Mouse (Mus musculus) thymus, postnatal 36 days (tissue): ENCODE measurements at regions not wholly inside any gene's neighbourhood (a gene's known extent, or its start where the extent isn't known, plus 50 kb on each side); places are given as distances from the start of the nearest gene placed in this dataset.
A peak's percentile ranks its signal among the peaks of the same experiment; 100 is the strongest.

Experiments used
- DNase-seq, 2 experiments: peaks; one replicate each; pipeline ENCODE4 v3.0.0; 2022; ENCODE audit warnings: mixed read lengths in 2 of 2

DNA sequence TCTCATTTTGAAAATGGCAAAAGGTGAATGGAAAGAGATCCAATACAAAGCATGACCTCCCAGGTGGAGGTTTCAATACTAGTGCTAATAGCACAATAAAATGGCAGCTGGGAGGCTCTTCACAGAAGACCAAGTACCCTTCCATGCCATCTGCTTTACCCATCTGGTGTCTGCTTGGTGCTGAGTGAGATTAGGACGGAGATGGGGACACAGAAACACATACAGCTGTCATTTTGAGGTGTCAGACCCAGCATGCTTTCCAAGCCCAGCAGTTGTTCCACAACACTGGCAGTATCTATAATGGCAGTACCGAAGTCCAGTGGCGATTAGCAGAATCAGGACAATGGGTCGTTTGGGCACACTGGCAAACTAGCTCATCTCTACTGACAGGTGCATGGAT, 118.9 kb upstream of the 1700064H15Rik start:
- DNase-seq, result no peak

DNA sequence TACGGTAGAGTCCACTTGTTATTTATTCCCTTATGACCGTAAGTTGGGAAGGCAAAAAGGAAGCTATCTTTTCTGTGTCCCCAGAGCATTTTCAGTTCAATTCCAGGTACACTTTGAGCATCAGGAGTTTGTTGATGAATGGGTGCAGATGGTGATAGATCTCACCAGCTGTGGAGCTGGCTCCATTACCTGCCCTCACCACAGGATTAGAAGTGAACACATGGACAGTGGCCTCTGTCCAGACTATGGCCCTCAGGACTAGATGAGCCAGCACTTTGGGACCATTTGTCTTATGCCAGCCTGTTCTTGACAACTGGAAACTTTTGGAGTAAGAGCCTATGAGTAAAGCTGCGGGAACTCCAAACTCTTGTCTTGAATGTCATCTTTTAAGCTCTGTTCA, 123.5 kb upstream of the 1700064H15Rik start:
- DNase-seq, result no peak

DNA sequence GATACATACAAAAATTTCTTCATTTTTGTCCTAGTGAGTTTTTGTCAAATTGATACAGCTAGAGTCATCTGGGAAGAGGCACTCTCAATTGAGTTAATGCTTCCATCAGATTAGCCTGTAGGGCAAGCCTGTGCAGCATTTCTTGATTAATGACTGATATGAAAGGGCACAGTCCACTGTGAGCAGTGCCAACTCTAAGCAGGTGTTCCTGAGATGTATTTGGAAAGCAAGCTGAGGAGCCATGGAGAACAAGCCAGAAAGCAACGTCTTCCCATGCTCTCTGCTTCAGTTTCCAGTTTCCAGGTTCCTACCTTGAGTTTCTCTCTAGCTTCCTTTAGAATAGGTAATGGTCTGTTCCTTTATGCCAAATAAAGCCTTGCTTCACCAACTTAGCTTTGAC, 125.5 kb upstream of the 1700064H15Rik start:
- DNase-seq, result no peak

DNA sequence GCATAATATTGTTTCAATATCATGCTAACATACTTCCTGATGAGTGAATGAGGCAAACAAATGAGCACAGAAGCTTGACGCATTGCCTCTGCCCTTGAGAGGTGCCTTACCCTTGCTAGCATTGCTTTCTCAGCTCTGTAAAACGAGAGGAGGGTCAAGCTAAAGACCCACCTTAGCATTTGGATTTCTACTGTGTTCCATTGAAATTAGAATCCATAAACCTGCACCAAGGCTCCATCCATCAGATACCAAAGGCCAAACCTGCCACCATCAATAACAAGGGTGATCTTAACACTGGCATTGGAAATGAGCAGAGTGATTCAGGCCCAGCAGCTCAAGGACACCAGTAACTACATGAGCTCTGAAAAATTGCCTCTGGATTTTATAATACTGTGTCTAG, 126.2 kb upstream of the 1700064H15Rik start:
- DNase-seq, result no peak

DNA sequence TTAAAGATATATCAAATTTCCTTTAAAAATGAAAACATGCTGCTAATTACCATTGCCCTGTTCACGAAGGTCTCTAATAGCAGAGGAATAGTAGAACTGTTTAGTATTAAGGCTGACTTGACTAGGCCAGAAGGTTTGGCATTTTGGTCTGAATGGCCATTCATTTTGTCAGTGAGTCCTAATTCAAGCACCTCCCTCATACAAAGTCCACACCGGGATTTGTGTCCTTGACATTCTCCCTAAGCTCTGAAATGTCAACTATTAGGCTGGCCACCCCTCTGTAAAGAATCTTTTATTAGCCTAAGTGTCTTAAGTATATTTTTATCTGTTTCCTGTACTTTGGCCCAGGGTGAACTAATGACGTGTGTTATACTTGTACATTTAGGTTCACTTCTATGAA, 126.7 kb upstream of the 1700064H15Rik start:
- no peak for DNase-seq

DNA sequence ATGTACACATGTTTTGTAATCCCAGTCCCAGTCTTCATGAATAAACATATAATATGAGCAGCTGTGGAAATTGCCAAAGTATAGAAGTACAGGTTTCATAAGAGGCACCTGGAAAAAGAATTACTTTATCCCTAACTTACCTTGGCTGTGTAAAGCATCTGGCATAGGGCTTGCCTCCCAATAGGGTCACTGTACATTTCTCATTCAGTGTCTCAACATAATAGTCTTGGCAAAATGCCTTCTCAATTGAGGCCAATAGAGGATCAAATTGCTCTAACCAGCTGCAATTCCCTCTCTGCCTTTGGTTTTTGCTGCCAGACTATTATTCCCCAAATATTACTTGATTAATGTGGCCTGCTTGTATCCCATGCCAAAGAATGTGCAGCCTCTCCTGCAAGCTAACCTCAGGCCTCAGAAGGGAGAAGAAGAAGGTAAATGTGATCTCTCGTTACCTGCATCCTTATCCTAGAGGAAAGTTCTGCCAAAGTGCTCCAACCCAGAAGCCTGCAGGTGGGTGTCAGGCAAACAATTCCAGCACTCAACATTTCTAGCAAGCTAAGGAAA, 158.2 kb upstream of the Cp start:
- DNase-seq, result no peak

DNA sequence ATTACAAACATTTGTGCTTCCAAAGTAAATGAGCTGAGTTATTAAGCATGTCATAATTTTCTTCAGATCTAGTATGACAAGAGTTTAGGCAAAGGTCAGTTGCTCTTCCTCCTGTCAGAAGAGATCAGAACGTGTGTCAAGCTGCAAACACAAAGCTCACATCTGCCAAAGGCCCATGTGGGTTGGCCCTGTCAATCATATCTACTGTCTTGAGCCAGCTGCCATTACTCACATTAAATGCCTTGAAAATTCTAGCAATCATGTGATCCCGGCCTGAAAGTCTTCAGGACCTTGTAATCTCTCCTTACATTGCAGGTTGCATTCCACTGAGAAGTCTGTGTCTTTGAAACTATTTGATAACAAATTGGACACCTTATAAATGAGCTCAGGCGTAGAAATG, 146.8 kb upstream of the Cp start:
- no peak for DNase-seq

DNA sequence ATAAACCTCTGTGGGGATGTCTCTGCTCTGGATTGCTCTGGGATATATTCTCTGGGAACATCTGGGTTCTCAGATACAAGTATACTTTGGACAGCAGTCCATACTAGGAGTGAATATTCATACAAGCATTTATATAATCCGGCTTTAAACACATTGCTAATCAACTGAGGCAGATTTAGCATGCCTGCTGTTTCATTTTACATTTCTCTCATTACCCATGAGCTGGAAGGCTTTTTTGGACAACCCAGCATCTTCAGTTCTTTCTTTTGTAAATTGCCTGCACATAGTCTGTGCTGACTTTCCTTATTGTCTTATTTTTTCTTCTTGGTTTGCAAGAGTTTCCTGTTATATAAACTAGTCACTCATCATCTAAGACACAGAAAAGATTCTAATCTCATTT, 131.9 kb upstream of the Cp start:
- DNase-seq, result no peak

DNA sequence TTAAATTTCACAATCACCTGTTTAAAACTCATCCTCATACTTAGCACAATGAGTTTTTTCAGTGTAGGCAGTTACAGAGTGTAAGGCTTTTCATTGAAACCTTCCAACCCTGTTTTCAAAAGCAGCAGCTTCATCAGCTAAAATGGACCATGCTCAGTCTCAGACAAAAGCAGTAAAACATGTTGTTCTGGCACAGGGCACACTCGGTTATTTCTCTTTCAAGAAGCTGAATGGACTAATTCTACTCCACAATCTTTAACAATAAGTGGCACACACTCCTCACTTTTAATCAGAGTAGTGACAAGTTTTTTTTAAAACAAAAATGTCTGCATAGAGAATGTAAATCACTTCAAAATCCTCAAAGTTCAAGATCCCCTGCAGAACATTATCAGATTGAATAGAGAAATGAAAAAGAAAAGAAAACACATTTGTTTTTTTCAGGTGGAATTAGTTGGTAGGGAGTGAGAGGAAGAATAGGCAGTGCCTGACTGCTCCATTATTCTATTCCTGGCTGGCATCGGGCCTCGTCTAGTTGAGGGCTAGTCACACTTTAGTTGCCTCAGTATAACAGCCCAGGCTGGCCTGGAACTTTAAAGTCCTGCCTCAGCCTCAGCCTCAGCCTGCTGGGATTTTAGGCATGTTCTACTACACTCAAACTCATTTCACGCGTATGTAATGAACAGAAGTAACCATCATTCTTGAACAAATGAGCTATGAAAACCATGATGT, 128.2 kb upstream of the Cp start:
- no peak for DNase-seq

DNA sequence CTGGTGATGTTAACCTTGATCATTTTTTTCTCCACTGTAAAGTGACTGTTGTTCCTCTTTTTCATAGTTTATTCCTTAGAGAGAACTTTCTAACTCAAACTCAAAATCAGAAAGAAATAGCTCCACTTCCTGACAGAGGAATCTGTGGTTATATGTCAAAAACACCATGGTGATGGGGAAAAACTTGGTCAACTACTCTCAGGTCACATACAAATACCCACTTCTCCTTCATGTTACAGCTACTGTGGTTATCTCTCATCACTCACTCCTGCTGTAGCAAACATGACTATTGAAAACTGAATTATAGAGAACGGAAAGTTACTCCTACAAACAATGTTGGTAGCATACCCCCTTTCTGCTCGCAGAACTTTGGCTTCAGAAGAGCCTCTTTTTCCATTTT, 127.1 kb upstream of the Cp start:
- no peak for DNase-seq

DNA sequence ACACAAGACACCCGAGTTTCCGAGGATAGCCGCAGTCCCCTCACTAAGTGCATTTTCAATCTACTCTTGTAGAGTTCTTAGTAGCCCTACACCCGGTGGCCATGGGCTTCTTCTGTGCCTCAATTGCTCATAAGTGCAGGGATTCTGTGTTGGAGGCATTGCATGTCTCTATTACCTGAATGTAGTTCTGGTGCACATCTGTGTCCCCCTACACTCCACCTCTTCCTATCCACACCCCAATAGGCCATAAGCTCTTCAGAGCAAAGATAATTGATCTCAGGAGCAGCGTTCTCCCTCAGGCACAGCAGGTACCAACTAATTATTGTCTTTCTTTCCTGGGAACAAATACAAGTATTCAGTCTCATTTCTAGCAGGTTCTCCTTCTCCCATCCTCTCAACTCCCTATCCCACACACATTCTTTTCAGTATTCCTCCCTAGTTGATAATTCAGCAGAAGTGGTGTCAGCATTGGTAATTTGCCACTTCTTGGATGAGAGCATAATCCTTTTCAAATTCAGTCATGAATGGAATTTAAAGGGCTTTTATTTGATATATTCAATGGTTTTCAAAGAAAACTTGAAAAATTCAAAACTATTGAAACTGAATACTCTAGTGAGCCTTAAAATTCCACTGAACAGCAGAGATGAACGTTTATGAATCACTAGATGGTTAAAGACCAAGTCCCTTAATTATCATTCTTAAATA, 108.7 kb upstream of the Cp start:
- DNase-seq, result no peak

DNA sequence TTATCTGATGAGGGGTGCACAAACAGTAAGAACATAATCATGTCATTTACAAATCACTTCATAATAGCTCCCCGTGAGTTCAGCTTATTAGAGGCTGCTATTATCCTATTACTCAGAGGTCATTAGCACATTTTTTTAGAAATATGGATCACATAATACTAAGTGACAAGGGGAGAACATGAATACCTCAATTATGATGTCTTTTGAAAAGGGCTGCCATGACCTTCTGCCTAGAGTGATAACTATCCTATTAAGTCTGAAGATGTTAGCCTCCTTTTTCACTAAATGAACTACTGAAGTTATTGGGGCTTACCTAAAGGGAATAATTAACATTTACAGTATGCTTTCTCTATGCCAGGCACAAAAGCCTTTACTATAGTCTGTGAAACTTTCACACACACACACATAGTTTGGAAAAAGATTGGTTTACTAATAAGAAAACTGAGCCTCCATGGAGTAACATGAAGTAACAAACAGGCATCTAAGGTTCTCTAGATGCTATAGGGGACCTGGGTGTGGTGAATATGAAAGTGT, 108.1 kb upstream of the Cp start:
- no peak for DNase-seq

DNA sequence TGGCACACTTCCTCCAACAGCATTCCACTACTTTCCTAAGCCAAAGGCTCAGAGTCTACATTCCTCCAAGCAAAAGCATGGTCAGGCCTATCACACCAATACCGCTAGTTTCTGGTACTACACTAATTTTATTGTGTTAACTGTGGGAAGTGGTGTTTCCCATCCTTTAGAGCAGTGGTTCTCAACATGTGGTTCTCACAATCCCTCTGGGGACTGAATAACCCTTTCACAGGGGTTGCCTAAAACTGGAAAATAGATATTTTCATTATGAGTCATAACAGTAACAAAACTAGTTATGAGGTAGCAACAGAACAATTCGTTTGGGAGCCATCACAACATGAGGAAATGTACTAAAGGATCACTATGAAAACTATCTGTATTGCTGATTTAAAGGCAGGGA, 74.2 kb upstream of the Cp start:
- DNase-seq, result no peak

DNA sequence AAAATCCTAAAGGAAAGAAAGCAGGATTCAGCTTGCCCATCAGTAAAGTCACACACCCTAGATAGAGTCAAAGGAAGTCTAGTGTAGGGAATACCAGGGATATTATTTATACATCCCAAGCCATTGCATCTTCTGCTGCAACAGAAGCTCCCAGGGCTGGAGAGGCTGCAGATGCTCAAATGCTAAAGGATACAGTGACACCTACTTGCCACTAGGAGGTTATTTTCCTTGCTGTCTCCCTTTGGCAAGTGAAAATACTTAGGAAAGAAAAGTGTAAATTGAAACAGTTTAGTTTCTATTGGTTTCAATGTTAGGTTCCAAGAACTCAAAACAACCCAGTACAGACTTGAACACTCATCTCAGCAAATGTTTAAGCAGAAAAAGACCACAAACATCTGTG, 68.4 kb upstream of the Cp start:
- no peak for DNase-seq

DNA sequence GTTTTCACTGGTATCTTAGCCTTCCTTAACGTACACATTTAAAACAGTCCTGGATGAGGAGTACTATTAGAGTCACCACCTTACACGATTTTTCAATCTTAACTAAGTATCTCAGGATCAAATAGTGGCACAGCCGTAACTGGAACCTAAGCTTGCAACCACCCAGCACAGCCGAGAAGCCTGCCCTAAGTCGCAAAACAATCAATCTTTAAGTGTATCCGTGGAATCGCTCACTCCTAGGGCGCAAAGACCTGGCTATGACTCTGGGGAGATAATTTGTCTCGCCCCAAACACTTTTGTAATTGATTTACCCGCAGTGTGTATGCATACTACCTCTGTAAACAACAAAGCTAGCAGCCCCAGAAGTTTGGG, 62.6 kb upstream of the Cp start:
- DNase-seq, result no peak

DNA sequence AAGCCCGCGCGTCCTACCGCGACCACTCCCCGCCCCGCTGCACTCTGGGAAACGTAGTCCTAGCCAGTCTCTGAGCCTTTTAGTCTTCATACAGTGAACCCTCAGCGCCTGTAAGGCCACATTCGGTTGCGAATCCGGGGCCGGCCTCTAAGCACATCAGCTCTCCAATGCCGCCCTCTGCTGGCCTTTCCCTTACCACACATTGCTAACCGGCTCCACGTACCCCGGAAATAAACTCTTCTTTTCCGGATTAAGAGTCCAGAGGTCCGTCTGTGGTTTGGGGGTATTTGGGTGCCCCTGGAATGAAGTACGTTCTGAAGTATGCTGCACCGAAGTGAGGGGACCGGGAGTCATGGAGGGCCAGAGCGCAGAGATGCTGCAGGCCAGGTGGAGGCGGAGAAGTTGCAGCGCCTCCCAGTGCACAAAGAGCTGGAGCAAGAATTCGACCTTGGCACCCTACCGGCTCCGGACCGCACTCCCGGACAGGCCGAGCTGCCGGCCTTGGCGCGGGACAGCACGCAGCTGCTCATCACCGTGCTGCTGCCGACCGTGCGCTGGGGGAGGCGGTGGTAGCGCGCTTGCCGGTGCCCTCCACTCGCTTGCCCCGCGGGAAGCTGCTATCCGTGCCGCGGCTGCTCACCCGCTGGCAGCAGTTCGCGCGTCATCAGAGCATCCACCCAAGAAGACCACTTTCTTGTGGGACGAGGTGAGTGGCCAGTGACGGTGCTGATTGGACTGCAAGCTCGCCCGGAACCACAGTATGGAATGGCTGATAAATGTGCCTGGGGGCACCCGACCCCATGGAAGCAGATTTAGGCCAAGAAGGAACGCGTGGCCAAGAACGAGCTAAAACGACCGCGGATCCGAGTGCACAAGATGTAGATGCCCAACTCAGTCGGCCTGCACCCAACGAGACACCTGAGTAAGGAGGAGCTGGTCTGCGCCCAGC, 62.0 kb upstream of the Cp start:
- DNase-seq, result peak; percentile 94

DNA sequence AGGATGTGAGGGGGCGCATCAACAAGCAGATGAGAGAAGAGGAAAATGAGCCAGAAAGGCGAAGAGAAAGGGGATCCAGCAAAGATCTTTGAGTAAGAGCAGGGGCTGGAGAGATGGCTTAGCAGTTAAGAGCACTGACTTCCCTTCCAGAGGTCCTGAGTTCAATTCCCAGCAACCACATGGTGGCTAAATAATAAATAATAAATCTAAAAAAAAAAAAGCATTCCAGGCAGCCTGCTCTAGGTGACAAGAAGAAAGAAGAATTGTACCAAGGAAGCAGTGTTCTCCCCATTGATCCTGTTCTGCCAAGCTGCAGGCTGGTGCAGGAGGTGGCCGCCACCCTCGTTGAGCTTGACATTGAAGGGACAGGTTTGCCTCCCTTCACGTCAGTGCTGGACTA, 61.1 kb upstream of the Cp start:
- DNase-seq, result no peak

DNA sequence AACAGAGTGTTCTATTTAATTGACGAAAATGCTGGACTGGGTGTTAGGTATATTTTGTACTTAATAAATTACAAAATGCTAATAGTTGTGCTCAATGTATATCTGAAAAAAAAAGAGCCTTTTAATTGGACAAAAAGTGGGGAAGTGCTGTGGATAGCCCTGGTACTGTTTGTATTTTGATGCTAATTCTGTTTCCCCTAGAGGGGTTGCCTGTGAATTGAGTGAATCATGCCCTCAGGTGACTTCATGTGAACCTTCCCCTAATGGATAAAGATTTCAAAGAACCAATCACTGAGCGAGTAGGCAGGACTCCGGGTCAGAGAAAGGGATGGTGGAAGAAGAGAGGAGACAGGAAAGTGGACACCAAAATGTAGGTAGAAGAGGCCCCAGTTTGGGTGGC, 59.7 kb upstream of the Cp start:
- DNase-seq, result no peak

DNA sequence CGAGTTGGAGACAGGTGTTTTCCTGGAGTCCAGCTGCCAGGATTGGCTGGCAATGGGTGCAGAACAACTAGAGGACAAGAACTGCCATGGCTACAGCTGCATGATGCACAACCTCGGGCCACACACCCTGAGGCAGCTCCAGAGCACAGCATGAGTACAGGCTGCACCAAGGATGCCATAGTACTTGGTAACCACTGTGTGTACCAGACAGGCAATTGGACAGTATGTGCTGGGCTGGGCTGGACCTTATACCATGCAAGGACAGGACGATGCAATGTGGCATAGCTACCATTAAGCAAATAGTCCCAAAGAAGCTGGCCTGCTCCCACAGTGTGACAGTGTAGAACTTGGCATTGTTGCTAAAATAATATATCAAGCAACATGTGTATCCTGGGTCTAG, 54.6 kb upstream of the Cp start:
- no peak for DNase-seq

DNA sequence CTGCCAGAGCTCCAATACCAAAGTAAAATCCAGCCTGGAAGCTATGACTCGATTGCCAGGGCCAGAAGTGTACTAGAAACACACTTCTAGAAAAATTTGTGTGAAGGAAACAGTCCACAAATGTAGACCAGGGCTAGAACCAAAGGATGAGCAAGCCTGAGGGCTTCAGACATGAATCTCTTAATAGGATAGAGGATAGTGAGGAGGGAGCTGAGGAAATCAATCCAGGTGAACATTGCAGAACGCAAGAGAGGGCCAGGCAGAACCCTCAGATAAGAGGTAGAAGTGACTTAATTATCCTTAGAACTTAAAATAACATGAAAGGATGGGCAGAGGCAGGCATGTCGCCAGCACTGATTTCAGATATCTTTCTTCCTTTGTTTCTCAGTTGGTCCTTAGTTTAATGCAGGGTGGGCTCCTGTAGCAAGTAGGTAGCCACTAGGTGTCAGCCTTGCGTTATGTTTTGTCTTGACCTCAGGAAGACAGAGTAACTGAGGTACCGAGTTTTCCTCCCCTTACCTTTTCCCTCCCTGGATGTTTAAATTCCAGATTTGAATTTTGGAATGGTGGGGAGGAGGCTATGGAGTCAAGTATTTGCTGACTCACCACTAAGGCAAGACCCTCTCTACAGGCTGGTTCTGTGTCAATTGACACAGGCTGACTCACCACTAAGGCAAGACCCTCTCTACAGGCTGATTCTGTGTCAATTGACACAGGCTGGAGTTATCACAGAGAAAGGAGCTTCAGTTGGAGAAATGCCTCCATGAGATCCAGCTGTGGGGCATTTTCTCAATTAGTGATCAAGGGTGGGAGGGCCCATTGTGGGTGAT, 52.2 kb upstream of the Cp start:
- peak; percentile 27 to 33 for DNase-seq
